Mouse (Mus musculus) mouse embryonic stem cell (cell line): ENCODE measurements around the gene Draxin.
"Not testable (repeated sequence)": the region's sequence is repeated elsewhere in the genome, so short reads cannot be mapped to it uniquely, and the experiment has no call there.

Experiments used
- in situ Hi-C, 2 experiments: fragments of 300-500 bp; cut with MboI; formaldehyde crosslinking; loops; 1 replicate in 1 of 2; 3 replicates in 1 of 2; pipeline ENCODE4 v1.14.3; 2019 to 2020; ENCODE audit warnings: low sequenced_read_pairs in 2 of 2, low pct_unique_long_range_greater_than_20kb in 1 of 2, mixed read lengths in 1 of 2; ENCODE audit not compliant: unreplicated experiment in 1 of 2

The Draxin gene

GRCm38 (mm10) chr4:148051886-148052285, 78.6 kb downstream of the Draxin start:
- in situ Hi-C loops, result no loop called here

- in situ Hi-C loops, result no loop called here
Observed at GRCm38 (mm10) chr4:148051046-148051776, 79.3 kb downstream of the Draxin start.

GRCm38 (mm10) chr4:148050396-148050914, 80.0 kb downstream of the Draxin start:
- in situ Hi-C loops, result not testable (repeated sequence)
